Mouse (Mus musculus) lung, postnatal 4 days (tissue): ENCODE results near the gene Zfp966.
"Not testable (repeated sequence)": the region's sequence is repeated elsewhere in the genome, so short reads cannot be mapped to it uniquely, and the experiment has no call there.

Experiments used
- DNase-seq, 2 experiments: peaks; one replicate each; pipeline ENCODE4 v3.0.0; 2021

The Zfp966 gene

GRCm38 (mm10) chr2:175931000-175931399 lies at the start of gene Zfp966:
TSS of gene Zfp966 (minus strand) at chr2:175931100.
- not testable (repeated sequence) for DNase-seq

- DNase-seq: not testable (repeated sequence)
These were observed 34.1 kb upstream of the Zfp966 start, which contains the start of gene Gm2026 for GRCm38 (mm10) chr2:175965031-175965430. TSS of gene Gm2026 (plus strand) at chr2:175965331.

- DNase-seq: not testable (repeated sequence)
These were observed 61.9 kb downstream of the Zfp966 start, which contains the start of gene Gm6710 for GRCm38 (mm10) chr2:175869024-175869423. TSS of gene Gm6710 (plus strand) at chr2:175869219.
